Mouse (Mus musculus): Measurements from ENCODE around the gene Cep295. TPM values are rescaled to one million over a fixed set of nuclear protein-coding genes. Genes with fewer than 3 reads are reported as not detected.

Gene Cep295
- polyA plus RNA-seq, 1 experiment = 76.7 TPM

- peaks cover 88% of the 10 kb centered on the region for H3K36me3 ChIP-seq (ENCODE audit: control insufficient read depth, insufficient read depth, low read length, poor library complexity, severe bottlenecking)
- H3K9me3 ChIP-seq (replicated peaks; ENCODE audit: control insufficient read depth, insufficient read depth, low read length, poor library complexity, severe bottlenecking) = no peaks in the 10 kb centered on the region
- no peaks in the 10 kb centered on the region for H3K4me1 ChIP-seq (ENCODE audit: control insufficient read depth, insufficient read depth, low read length)
- no peak overlapping the region; the same call in 1 of the 2 replicates for H3K27ac ChIP-seq (ENCODE audit: insufficient read depth, low read length)
- no peak overlapping the region for H3K4me3 ChIP-seq (ENCODE audit: low read depth, low read length)
- TF ChIP-seq CTCF (IDR thresholded peaks at IDR 0.05; ENCODE audit: low read depth, low read length) (no peak), EP300 (IDR thresholded peaks at IDR 0.05; ENCODE audit: insufficient read depth, low read depth, low read length) (no peak), POLR2A (IDR thresholded peaks at IDR 0.05; ENCODE audit: insufficient read depth, low read length) (no peak)
- no peaks in the 10 kb centered on the region for H3K27me3 ChIP-seq (ENCODE audit: control insufficient read depth, insufficient read depth, low read length, poor library complexity, severe bottlenecking)
- no peak overlapping the region for H3K9ac ChIP-seq (ENCODE audit: low read depth, poor library complexity, severe bottlenecking)
Measured at GRCm38 (mm10) chr9:15312054-15312735, 45.4 kb downstream of the Cep295 start.

GRCm38 (mm10) chr9:15310179-15310578 lies 47.4 kb downstream of the Cep295 start:
- Histone ChIP-seq H3K4me1 (ENCODE audit: control insufficient read depth, insufficient read depth, low read length) (no peaks in the 10 kb centered on the region), H3K9me3 (replicated peaks; ENCODE audit: control insufficient read depth, insufficient read depth, low read length, poor library complexity, severe bottlenecking) (no peaks in the 10 kb centered on the region), H3K27ac (ENCODE audit: insufficient read depth, low read length) (no peak overlapping the region), H3K27me3 (ENCODE audit: control insufficient read depth, insufficient read depth, low read length, poor library complexity, severe bottlenecking) (no peaks in the 10 kb centered on the region), H3K9ac (ENCODE audit: low read depth, poor library complexity, severe bottlenecking) (no peak overlapping the region), H3K36me3 (ENCODE audit: control insufficient read depth, insufficient read depth, low read length, poor library complexity, severe bottlenecking) (peaks cover 82% of the 10 kb centered on the region), H3K4me3 (ENCODE audit: low read depth, low read length) (no peak overlapping the region)
- no peak for TF ChIP-seq CTCF (IDR thresholded peaks at IDR 0.05; ENCODE audit: low read depth, low read length)
- TF ChIP-seq EP300 (IDR thresholded peaks at IDR 0.05; ENCODE audit: insufficient read depth, low read depth, low read length) = no peak
- no peak for TF ChIP-seq POLR2A (IDR thresholded peaks at IDR 0.05; ENCODE audit: insufficient read depth, low read length)

GRCm38 (mm10) chr9:15309425-15309824 lies 48.2 kb downstream of the Cep295 start:
- TF ChIP-seq CTCF (IDR thresholded peaks at IDR 0.05; ENCODE audit: low read depth, low read length) (no peak), EP300 (IDR thresholded peaks at IDR 0.05; ENCODE audit: insufficient read depth, low read depth, low read length) (no peak), POLR2A (IDR thresholded peaks at IDR 0.05; ENCODE audit: insufficient read depth, low read length) (no peak)
- no peaks in the 10 kb centered on the region for H3K27me3 ChIP-seq (ENCODE audit: control insufficient read depth, insufficient read depth, low read length, poor library complexity, severe bottlenecking)
- peaks cover 74% of the 10 kb centered on the region for H3K36me3 ChIP-seq (ENCODE audit: control insufficient read depth, insufficient read depth, low read length, poor library complexity, severe bottlenecking)
- no peaks in the 10 kb centered on the region for H3K9me3 ChIP-seq (replicated peaks; ENCODE audit: control insufficient read depth, insufficient read depth, low read length, poor library complexity, severe bottlenecking)
- H3K9ac ChIP-seq (ENCODE audit: low read depth, poor library complexity, severe bottlenecking) = peak overlapping the region; percentile 77
- H3K4me1 ChIP-seq (ENCODE audit: control insufficient read depth, insufficient read depth, low read length) = no peaks in the 10 kb centered on the region
- no peak overlapping the region for H3K4me3 ChIP-seq (ENCODE audit: low read depth, low read length)
- no peak overlapping the region for H3K27ac ChIP-seq (ENCODE audit: insufficient read depth, low read length)

GRCm38 (mm10) chr9:15308254-15308653 lies 49.3 kb downstream of the Cep295 start:
- Histone ChIP-seq H3K27ac (ENCODE audit: insufficient read depth, low read length) (0 out of 2 replicates have a peak overlapping the region, but pooled peaks have one; percentile 56), H3K4me1 (ENCODE audit: control insufficient read depth, insufficient read depth, low read length) (no peaks in the 10 kb centered on the region), H3K36me3 (ENCODE audit: control insufficient read depth, insufficient read depth, low read length, poor library complexity, severe bottlenecking) (peaks cover 62% of the 10 kb centered on the region), H3K9ac (ENCODE audit: low read depth, poor library complexity, severe bottlenecking) (peak overlapping the region; percentile 77; the same call in 1 of the 2 replicates), H3K9me3 (replicated peaks; ENCODE audit: control insufficient read depth, insufficient read depth, low read length, poor library complexity, severe bottlenecking) (no peaks in the 10 kb centered on the region), H3K27me3 (ENCODE audit: control insufficient read depth, insufficient read depth, low read length, poor library complexity, severe bottlenecking) (no peaks in the 10 kb centered on the region), H3K4me3 (ENCODE audit: low read depth, low read length) (no peak overlapping the region)
- TF ChIP-seq CTCF (IDR thresholded peaks at IDR 0.05; ENCODE audit: low read depth, low read length) (no peak), POLR2A (IDR thresholded peaks at IDR 0.05; ENCODE audit: insufficient read depth, low read length) (no peak), EP300 (IDR thresholded peaks at IDR 0.05; ENCODE audit: insufficient read depth, low read depth, low read length) (no peak)

GRCm38 (mm10) chr9:15307257-15307656 lies 50.3 kb downstream of the Cep295 start:
- Histone ChIP-seq H3K36me3 (ENCODE audit: control insufficient read depth, insufficient read depth, low read length, poor library complexity, severe bottlenecking) (peaks cover 53% of the 10 kb centered on the region), H3K27me3 (ENCODE audit: control insufficient read depth, insufficient read depth, low read length, poor library complexity, severe bottlenecking) (no peaks in the 10 kb centered on the region), H3K4me1 (ENCODE audit: control insufficient read depth, insufficient read depth, low read length) (no peaks in the 10 kb centered on the region), H3K9ac (ENCODE audit: low read depth, poor library complexity, severe bottlenecking) (peak overlapping the region; percentile 92), H3K4me3 (ENCODE audit: low read depth, low read length) (peak overlapping the region; percentile 84), H3K9me3 (replicated peaks; ENCODE audit: control insufficient read depth, insufficient read depth, low read length, poor library complexity, severe bottlenecking) (no peaks in the 10 kb centered on the region), H3K27ac (ENCODE audit: insufficient read depth, low read length) (no peak overlapping the region)
- TF ChIP-seq CTCF (IDR thresholded peaks at IDR 0.05; ENCODE audit: low read depth, low read length) = no peak
- no peak for TF ChIP-seq POLR2A (IDR thresholded peaks at IDR 0.05; ENCODE audit: insufficient read depth, low read length)
- TF ChIP-seq EP300 (IDR thresholded peaks at IDR 0.05; ENCODE audit: insufficient read depth, low read depth, low read length) = no peak

- Histone ChIP-seq H3K4me3 (ENCODE audit: low read depth, low read length) (peak within 1 kb of the TSS; percentile 96), H3K9ac (ENCODE audit: low read depth, poor library complexity, severe bottlenecking) (peak within 1 kb of the TSS; percentile 92), H3K4me1 (ENCODE audit: control insufficient read depth, insufficient read depth, low read length) (no peaks in the 10 kb centered on the region), H3K9me3 (replicated peaks; ENCODE audit: control insufficient read depth, insufficient read depth, low read length, poor library complexity, severe bottlenecking) (no peaks in the 10 kb centered on the region), H3K27me3 (ENCODE audit: control insufficient read depth, insufficient read depth, low read length, poor library complexity, severe bottlenecking) (no peaks in the 10 kb centered on the region), H3K27ac (ENCODE audit: insufficient read depth, low read length) (peak within 1 kb of the TSS; percentile 73), H3K36me3 (ENCODE audit: control insufficient read depth, insufficient read depth, low read length, poor library complexity, severe bottlenecking) (peaks cover 46% of the 10 kb centered on the region)
- no peak for TF ChIP-seq EP300 (IDR thresholded peaks at IDR 0.05; ENCODE audit: insufficient read depth, low read depth, low read length)
- no peak for TF ChIP-seq POLR2A (IDR thresholded peaks at IDR 0.05; ENCODE audit: insufficient read depth, low read length)
- no peak for TF ChIP-seq CTCF (IDR thresholded peaks at IDR 0.05; ENCODE audit: low read depth, low read length)
Measured at GRCm38 (mm10) chr9:15306398-15307119, 51.0 kb downstream of the Cep295 start, which contains the start of gene 4931406C07Rik. Gene 4931406C07Rik, minus strand, starts transcription at chr9:15306448.
